Mouse (Mus musculus): ENCODE results near the gene Rgs17.
A peak's percentile ranks its signal among the peaks of the same experiment; 100 is the strongest.

The Rgs17 gene

GRCm38 (mm10) chr10:5824779-5825178 lies 97.4 kb downstream of the Rgs17 start:
- peak; percentile 80 for DNase-seq (ENCODE audit: low read depth, low spot score)

GRCm38 (mm10) chr10:5823740-5824491 lies 98.3 kb downstream of the Rgs17 start, which contains the start of gene Mtrf1l:
Gene Mtrf1l, minus strand, starts transcription at chr10:5823910.
- peak; percentile 98 for DNase-seq (ENCODE audit: low read depth, low spot score)

GRCm38 (mm10) chr10:5823291-5823739 lies 98.9 kb downstream of the Rgs17 start:
- peak; percentile 30 for DNase-seq (ENCODE audit: low read depth, low spot score)

GRCm38 (mm10) chr10:5818772-5819171 lies 103.4 kb downstream of the Rgs17 start:
- DNase-seq (ENCODE audit: low read depth, low spot score) = no peak

- DNase-seq (ENCODE audit: low read depth, low spot score) = no peak
These were observed 106.2 kb downstream of the Rgs17 start for GRCm38 (mm10) chr10:5815968-5816367.

- DNase-seq (ENCODE audit: low read depth, low spot score) = no peak
These were observed 108.5 kb downstream of the Rgs17 start for GRCm38 (mm10) chr10:5813724-5814123.

- no peak for DNase-seq (ENCODE audit: low read depth, low spot score)
These were observed 114.5 kb downstream of the Rgs17 start for GRCm38 (mm10) chr10:5807683-5808082.

- no peak for DNase-seq (ENCODE audit: low read depth, low spot score)
These were observed 115.2 kb downstream of the Rgs17 start for GRCm38 (mm10) chr10:5806996-5807395.

GRCm38 (mm10) chr10:5806416-5806815 lies 115.8 kb downstream of the Rgs17 start:
- peak; percentile 32 for DNase-seq (ENCODE audit: low read depth, low spot score)

GRCm38 (mm10) chr10:5805731-5806307 lies 116.4 kb downstream of the Rgs17 start:
- peak; percentile 99 for DNase-seq (ENCODE audit: low read depth, low spot score)

- DNase-seq (ENCODE audit: low read depth, low spot score) = peak; percentile 100
These were observed 116.9 kb downstream of the Rgs17 start, which contains the start of gene Fbxo5 for GRCm38 (mm10) chr10:5805243-5805730. Gene Fbxo5, minus strand, starts transcription at chr10:5805600.

- DNase-seq (ENCODE audit: low read depth, low spot score) = no peak
These were observed 117.5 kb downstream of the Rgs17 start for GRCm38 (mm10) chr10:5804691-5805156.

- DNase-seq (ENCODE audit: low read depth, low spot score) = no peak
These were observed 118.5 kb downstream of the Rgs17 start for GRCm38 (mm10) chr10:5803739-5804138.

GRCm38 (mm10) chr10:5802866-5803265 lies 119.3 kb downstream of the Rgs17 start:
- no peak for DNase-seq (ENCODE audit: low read depth, low spot score)

- peak; percentile 28 for DNase-seq (ENCODE audit: low read depth, low spot score)
These were observed 121.7 kb downstream of the Rgs17 start for GRCm38 (mm10) chr10:5800490-5800889.

GRCm38 (mm10) chr10:5798069-5798468 lies 124.1 kb downstream of the Rgs17 start:
- DNase-seq (ENCODE audit: low read depth, low spot score) = no peak

GRCm38 (mm10) chr10:5790657-5791056 lies 131.5 kb downstream of the Rgs17 start:
- DNase-seq (ENCODE audit: low read depth, low spot score) = peak; percentile 65

- peak; percentile 64 for DNase-seq (ENCODE audit: low read depth, low spot score)
These were observed 135.3 kb downstream of the Rgs17 start for GRCm38 (mm10) chr10:5786923-5787322.

Data from brain, adult 2 months (tissue).